Comparison of ENCODE assay signal across 12 mouse cellular contexts in the genomic region with DNA sequence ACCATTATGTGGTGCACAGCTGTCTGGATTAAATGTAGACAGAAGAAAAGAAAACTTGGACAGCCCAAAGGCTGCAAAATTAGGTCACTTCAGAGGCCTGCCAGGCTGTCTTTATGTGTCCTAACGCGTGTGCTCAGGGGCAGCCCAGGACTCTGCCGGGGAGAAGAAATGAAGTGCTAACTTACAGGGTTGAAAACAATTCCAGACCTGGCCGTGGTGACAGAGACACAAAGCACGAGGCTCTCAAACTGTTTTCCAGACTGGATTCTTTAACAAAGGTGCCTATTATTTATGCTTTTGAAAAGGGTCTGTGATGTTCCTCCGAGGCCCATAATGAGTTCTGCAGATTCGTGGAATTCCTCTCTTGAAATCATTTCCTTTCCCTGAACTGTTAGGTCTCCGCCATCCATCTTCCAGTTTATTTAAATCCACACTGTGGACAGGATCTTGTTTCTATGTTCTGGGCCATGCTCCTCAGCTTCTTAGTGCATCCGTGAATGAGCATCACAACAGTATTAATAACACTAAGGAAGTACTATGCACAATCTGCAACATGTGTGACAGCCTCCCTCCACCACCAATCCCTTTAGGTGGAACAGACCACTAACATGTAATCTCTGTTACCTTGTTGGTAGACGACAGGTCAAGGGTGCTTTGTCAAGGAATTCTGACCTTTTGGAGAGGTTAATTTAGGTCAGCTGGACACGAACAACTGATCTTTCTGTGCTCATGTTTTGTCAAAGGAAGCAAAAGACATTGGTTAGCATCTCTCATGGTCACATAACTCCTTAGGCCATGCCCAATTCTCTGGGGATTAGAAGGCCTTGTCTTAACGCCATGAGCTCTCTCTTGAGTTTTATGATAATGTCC.
DNase-seq lines count a peak whose midpoint lies in the region; ATAC-seq lines count a peak whose summit lies in the region.
"Had no signal": no experiment of that assay in that cellular context is flagged by ENCODE, and none has a peak within 500 bp of the region (broad histone marks: within the 10 kb centered on the region; RNA-seq: fewer than 3 reads in every experiment).

No protein-coding gene starts in this region.

- no peaks in the 10 kb centered on the region for H3K27me3 ChIP-seq in intestine, embryonic 14.5 days (replicated peaks; ENCODE audit: control insufficient read depth, insufficient read depth, low read length)
- no peaks in the 10 kb centered on the region for H3K27me3 ChIP-seq in intestine, embryonic 16.5 days (replicated peaks; ENCODE audit: control insufficient read depth, insufficient read depth, low read length)
- H3K27me3 ChIP-seq in embryonic facial prominence, embryonic 14.5 days (replicated peaks; ENCODE audit: control insufficient read depth, insufficient read depth, low read length), result no peaks in the 10 kb centered on the region
- H3K27me3 ChIP-seq in limb, embryonic 12.5 days, result no peaks in the 10 kb centered on the region
- H3K27me3 ChIP-seq: lung, embryonic 15.5 days; stomach, embryonic 15.5 days had no signal

- no peak for DNase-seq in intestine, embryonic 14.5 days (ENCODE audit: low spot score)
- peak; percentile 73 for DNase-seq in embryo, embryonic 10.5 days (ENCODE audit: low spot score)
- DNase-seq in embryonic facial prominence, embryonic 14.5 days (ENCODE audit: low spot score), result peak; percentile 49
- no peak for DNase-seq in cerebellum, postnatal 14 days
- no peak for DNase-seq in left cerebral cortex, postnatal 25 days (ENCODE audit: low spot score in 2 of 2)
- DNase-seq in ovary, postnatal 10 days (ENCODE audit: low spot score), result no peak
- DNase-seq: adrenal gland, postnatal 36 days; cerebellum, postnatal 25 days had no signal

- no peaks in the 10 kb centered on the region for H3K9me3 ChIP-seq in intestine, embryonic 14.5 days (ENCODE audit: control insufficient read depth, low read length)
- H3K9me3 ChIP-seq in intestine, embryonic 16.5 days (ENCODE audit: control insufficient read depth, low read length), result no peaks in the 10 kb centered on the region
- H3K9me3 ChIP-seq in embryonic facial prominence, embryonic 14.5 days (ENCODE audit: control insufficient read depth, low read length), result no peaks in the 10 kb centered on the region
- no peaks in the 10 kb centered on the region for H3K9me3 ChIP-seq in limb, embryonic 12.5 days
- H3K9me3 ChIP-seq: lung, embryonic 15.5 days; stomach, embryonic 15.5 days had no signal

- no peaks in the 10 kb centered on the region for H3K36me3 ChIP-seq in intestine, embryonic 14.5 days (ENCODE audit: control insufficient read depth, insufficient read depth, low read length)
- H3K36me3 ChIP-seq in intestine, embryonic 16.5 days (ENCODE audit: control insufficient read depth, insufficient read depth, low read length), result no peaks in the 10 kb centered on the region
- no peaks in the 10 kb centered on the region for H3K36me3 ChIP-seq in embryonic facial prominence, embryonic 14.5 days (ENCODE audit: control insufficient read depth, insufficient read depth, low read length)
- H3K36me3 ChIP-seq in limb, embryonic 12.5 days, result 0 out of 2 replicates have a peak, but pooled peaks cover 3% of the 10 kb centered on the region
- H3K36me3 ChIP-seq: lung, embryonic 15.5 days; stomach, embryonic 15.5 days had no signal

- H3K27ac ChIP-seq in intestine, embryonic 14.5 days (ENCODE audit: low read depth), result peak overlapping the region; percentile 22; the same call in 1 of the 2 replicates
- no peak overlapping the region for H3K27ac ChIP-seq in intestine, embryonic 16.5 days (ENCODE audit: low read length)
- peak overlapping the region; percentile 35; the same call in 1 of the 2 replicates for H3K27ac ChIP-seq in embryonic facial prominence, embryonic 14.5 days (replicated peaks; ENCODE audit: low read depth, low read length)
- H3K27ac ChIP-seq in limb, embryonic 12.5 days, result peak overlapping the region; percentile 78
- H3K27ac ChIP-seq: lung, embryonic 15.5 days; stomach, embryonic 15.5 days had no signal

- ATAC-seq in intestine, embryonic 14.5 days (replicated peaks; ENCODE audit: low FRiP score, low TSS enrichment, low read depth), result no peak
- no peak for ATAC-seq in intestine, embryonic 16.5 days
- peak; percentile 38; the same call in 1 of the 2 replicates for ATAC-seq in embryonic facial prominence, embryonic 14.5 days (ENCODE audit: low read depth)
- ATAC-seq in limb, embryonic 12.5 days (ENCODE audit: insufficient number of reproducible peaks, insufficient read depth, low FRiP score, low TSS enrichment, low read depth), result peak; percentile 77

- WGBS in intestine, embryonic 14.5 days, result 35% methylated on average over 12 of the region's 12 CpGs
- 43% methylated on average over 12 of the region's 12 CpGs for WGBS in intestine, embryonic 16.5 days
- WGBS in embryonic facial prominence, embryonic 14.5 days, result 22% methylated on average over 12 of the region's 12 CpGs
- WGBS in limb, embryonic 12.5 days, result 20% methylated on average over 12 of the region's 12 CpGs

- peaks cover 48% of the 10 kb centered on the region for H3K4me1 ChIP-seq in intestine, embryonic 14.5 days (replicated peaks; ENCODE audit: control insufficient read depth, insufficient read depth, low read length)
- peaks cover 16% of the 10 kb centered on the region; the same call in 1 of the 2 replicates for H3K4me1 ChIP-seq in intestine, embryonic 16.5 days (ENCODE audit: control insufficient read depth, insufficient read depth, low read length)
- H3K4me1 ChIP-seq in embryonic facial prominence, embryonic 14.5 days (ENCODE audit: control insufficient read depth, insufficient read depth, low read length), result peaks cover 20% of the 10 kb centered on the region
- peaks cover 58% of the 10 kb centered on the region for H3K4me1 ChIP-seq in limb, embryonic 12.5 days (replicated peaks)

- no peak overlapping the region for H3K4me2 ChIP-seq in intestine, embryonic 14.5 days (ENCODE audit: low read length)
- H3K4me2 ChIP-seq in intestine, embryonic 16.5 days (ENCODE audit: low read depth, low read length), result no peak overlapping the region
- H3K4me2 ChIP-seq in embryonic facial prominence, embryonic 14.5 days (ENCODE audit: low read depth, low read length), result no peak overlapping the region
- H3K4me2 ChIP-seq in limb, embryonic 12.5 days, result no peak overlapping the region
- H3K4me2 ChIP-seq: lung, embryonic 15.5 days; stomach, embryonic 15.5 days had no signal

- no peak overlapping the region for H3K4me3 ChIP-seq in intestine, embryonic 14.5 days (ENCODE audit: low read depth, low read length)
- H3K4me3 ChIP-seq in intestine, embryonic 16.5 days (ENCODE audit: low read length), result no peak overlapping the region
- H3K4me3 ChIP-seq in embryonic facial prominence, embryonic 14.5 days (ENCODE audit: low read depth, low read length), result no peak overlapping the region
- H3K4me3 ChIP-seq in limb, embryonic 12.5 days (replicated peaks), result no peak overlapping the region
- H3K4me3 ChIP-seq: lung, embryonic 15.5 days; stomach, embryonic 15.5 days had no signal

- intact Hi-C loops in left cerebral cortex, postnatal 25 days (cut with DNase I), result loop anchor here (5.0 kb wide), 1 partner anchor 76 kb away; no protein-coding TSS in a partner anchor

- H3K9ac ChIP-seq in intestine, embryonic 14.5 days (ENCODE audit: low read length), result no peak overlapping the region
- no peak overlapping the region for H3K9ac ChIP-seq in intestine, embryonic 16.5 days (ENCODE audit: low read depth, low read length)
- no peak overlapping the region for H3K9ac ChIP-seq in embryonic facial prominence, embryonic 14.5 days (ENCODE audit: low read depth, low read length)
- H3K9ac ChIP-seq in limb, embryonic 12.5 days (replicated peaks), result no peak overlapping the region
- H3K9ac ChIP-seq: lung, embryonic 15.5 days; stomach, embryonic 15.5 days had no signal

Comparison
In these comparisons a context has a peak if more than half of its experiments do, and no peak if none do; other contexts are left out.
1. ATAC-seq: peak in embryonic facial prominence, embryonic 14.5 days (single experiment) and limb, embryonic 12.5 days (single experiment); none in intestine, embryonic 14.5 days (single experiment) and intestine, embryonic 16.5 days (single experiment).
2. DNase-seq: peak in embryo, embryonic 10.5 days (single experiment) and embryonic facial prominence, embryonic 14.5 days (single experiment); none in intestine, embryonic 14.5 days (single experiment), cerebellum, postnatal 14 days (0 of 2), left cerebral cortex, postnatal 25 days (0 of 2) and ovary, postnatal 10 days (single experiment).